Mouse (Mus musculus) naive thymus-derived CD4-positive, alpha-beta T cell, adult 2 months (primary cell): ENCODE measurements around the gene Ankrd34a.

Experiments used
- DNase-seq: peaks from one replicate; pipeline ENCODE4 v3.0.0-alpha.2; 2011; ENCODE audit warnings: low read depth

The Ankrd34a gene

DNA sequence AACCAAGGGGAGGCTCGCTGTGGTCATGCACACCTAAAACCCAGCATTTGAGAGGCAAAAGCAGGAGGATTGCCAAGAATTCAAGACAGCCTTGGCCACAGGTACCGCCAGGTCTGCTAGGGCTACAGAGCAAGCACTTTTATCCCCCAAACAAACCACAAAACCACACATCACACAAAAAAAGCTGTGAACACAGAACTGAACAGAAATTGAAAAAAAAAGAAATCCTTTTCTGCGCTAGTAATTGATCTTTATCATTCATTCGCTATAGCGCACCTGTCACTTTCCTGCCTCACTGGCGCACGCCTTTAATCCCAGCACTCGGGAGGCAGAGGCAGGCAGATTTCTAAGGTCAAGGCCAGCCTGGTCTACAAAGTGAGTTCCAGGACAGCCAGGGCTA, 33.2 kb upstream of the Ankrd34a start:
- peak; percentile 76 for DNase-seq

GRCm38 (mm10) chr3:96563911-96564632, 32.4 kb upstream of the Ankrd34a start:
- DNase-seq = peak; percentile 44

DNA sequence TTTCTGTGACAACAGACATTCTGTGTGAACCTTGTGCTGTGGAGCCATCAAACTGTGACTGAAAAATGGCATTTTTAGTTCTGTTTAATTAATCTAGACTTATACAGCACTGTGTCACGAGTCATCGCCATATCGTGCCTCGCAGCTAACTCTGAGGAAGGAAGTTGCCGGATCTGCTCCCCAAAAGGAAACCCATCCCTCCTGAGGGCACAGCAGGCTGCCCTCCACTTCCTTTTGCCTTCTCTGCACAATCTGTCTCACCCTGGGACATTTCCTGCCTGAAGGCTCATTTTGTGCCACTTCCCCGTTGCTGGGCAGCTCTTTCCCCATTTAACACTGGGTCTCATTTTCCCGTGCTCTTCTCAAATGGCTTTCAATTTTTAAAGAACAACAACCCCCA, 31.8 kb upstream of the Ankrd34a start:
- DNase-seq = peak; percentile 74

- DNase-seq = peak; percentile 9
These were observed 31.3 kb upstream of the Ankrd34a start for GRCm38 (mm10) chr3:96565105-96565504.

GRCm38 (mm10) chr3:96566661-96567450, 29.6 kb upstream of the Ankrd34a start:
- DNase-seq = peak; percentile 66

DNA sequence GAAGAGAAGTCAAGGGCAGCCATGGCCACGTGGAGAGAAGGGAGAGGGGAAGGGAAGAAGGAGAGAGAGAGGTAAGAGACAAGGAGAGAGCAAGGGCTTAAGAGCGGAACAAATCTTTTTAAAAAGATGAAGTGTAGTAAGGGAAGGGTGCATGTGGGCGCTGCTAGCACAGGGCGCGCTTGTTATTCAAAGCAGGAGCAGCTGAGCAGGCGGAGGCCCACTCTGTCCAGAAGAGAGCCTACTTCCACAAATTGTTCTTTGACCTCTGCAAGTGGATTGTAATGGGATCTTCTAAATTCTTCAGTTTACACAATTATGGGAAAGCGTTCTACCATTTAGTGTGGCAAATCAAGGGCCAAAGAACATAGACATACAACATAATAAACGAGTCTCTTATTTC, 27.8 kb upstream of the Ankrd34a start:
- DNase-seq = no peak

DNA sequence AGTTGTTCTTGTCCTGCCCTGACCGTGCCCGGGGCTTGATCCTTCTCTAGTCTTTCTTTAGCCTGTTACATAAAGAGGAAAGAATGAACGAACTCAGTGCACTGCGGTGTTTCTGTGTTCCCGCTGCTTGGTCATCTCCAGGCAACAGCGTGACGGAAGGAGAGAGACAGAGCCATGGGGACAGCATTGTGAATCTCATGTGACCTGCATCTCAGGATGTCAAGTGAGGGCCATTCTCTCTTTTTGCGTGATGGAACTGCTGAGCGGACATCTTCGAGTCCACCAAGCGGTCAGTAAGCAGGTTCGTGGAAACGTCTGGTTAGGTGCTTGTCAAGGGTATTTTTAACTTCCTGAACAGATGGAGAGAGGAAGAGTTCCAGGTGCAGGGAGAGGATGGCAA, 26.9 kb upstream of the Ankrd34a start:
- no peak for DNase-seq

DNA sequence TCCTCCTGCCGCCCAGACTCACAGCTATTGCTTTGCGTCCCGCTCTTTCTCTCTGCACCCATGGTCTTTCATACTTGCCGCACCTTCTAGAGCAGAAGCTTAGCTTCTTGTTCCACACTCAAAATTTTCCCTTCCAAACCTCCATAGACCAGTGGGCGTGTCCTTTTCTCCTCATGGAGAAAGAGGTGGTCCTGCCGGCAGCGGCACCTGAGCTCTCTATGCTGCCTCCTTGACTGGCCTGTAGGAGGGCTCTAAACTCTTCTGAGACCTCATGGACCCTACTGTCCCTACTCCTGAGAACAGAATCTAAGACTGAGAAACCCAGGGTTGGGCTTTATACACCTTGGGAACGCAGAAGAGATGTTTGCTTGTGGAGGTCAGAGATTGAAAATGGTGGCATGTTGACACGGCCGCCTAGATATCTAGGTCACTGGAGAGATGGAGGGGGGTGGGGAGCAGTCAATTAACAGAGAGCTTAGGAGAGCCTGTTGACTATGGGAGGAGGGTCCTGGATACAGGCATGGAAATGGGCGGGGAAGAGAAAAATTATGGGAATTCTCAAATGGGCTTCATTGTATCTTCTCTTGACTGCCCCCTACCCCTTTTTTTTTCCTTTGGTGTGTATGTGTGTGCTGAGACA, 26.4 kb upstream of the Ankrd34a start:
- DNase-seq = peak; percentile 9

- peak; percentile 64 for DNase-seq
These were observed 25.8 kb upstream of the Ankrd34a start for GRCm38 (mm10) chr3:96570643-96571042.

GRCm38 (mm10) chr3:96571336-96571735, 25.1 kb upstream of the Ankrd34a start:
- peak; percentile 15 for DNase-seq

GRCm38 (mm10) chr3:96571896-96572698, 24.3 kb upstream of the Ankrd34a start:
- peak; percentile 51 for DNase-seq

GRCm38 (mm10) chr3:96573611-96574511, 22.6 kb upstream of the Ankrd34a start:
- DNase-seq = peak; percentile 10

DNA sequence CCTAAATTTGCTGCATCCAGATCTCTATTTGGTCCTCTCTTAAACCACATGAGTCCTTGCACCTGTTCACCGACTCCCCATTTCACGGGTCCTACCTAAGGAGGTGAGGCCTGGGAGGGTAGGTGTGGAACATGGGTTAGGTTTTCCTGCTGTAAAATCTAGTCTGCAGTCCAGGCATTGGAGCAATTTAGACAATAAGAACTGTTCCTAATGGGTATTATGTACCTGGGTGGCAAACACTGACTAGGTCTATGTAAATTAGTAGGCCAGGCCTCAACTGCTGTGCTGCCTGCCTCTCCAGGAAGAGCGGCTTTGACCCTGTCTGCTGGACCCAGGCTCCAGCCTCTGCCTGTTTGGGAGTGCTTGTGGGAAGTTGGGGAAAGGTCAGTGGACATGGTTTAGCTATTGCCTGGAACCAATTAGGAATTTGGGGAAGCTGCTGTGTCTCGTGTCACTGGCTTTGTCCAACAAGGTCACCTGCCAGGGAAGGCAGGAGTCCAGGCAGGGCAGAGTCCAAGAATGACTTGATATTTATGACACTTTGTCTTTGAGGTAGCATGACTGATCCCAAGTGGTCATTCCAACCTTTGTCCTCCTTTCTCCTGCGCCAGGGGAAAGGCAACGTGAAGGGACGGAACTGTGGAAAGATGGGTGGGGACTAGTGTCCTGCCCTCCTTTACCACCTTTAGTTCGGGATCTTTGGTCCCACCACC, 21.0 kb upstream of the Ankrd34a start:
- DNase-seq = no peak

- DNase-seq = no peak
These were observed 20.3 kb upstream of the Ankrd34a start for GRCm38 (mm10) chr3:96576005-96576658.

DNA sequence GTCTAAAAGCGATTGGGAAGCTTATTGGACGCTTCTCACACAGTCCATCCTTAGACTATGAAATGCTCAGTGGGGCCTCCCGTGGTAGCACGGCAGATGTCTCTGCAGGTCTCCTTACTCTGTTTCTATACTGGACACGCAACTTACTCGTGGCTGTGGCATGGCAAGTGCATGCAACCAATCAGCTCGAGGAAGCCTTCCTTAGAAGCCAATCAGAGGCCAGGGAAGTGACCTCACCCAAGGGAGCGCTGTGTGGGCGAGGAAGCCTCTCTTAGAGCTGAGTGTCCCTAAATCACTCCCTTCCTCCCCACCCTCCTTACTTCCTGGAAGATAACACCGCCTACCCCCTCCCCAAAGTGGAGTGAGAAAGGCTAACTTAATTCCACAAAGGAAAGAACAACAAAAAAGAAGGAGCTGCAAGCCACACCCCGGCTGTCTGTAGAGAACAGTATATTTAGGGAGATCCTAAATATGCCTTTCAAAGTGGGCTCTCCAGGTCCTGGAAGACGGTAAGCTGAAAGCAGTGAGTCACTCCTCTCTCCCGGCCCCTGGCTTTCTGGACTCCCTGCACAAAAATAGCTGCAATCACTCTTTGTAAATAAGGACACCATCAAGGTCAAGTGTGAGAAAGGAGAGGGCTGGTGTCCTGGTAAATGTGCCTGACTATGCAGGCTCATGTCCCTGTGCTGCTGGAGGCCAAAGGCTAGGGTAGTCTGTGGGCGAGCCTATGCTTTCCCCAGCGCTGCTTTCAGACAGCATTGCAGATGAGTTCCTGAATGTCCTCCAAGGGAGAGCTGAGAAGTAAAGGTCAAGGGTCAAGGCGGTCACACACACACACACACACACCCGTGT, 19.5 kb upstream of the Ankrd34a start, which contains the start of gene Gm16253:
TSS of gene Gm16253 (plus strand) at position 295 of the 852 bp plus-strand sequence.
- DNase-seq = peak; percentile 90

DNA sequence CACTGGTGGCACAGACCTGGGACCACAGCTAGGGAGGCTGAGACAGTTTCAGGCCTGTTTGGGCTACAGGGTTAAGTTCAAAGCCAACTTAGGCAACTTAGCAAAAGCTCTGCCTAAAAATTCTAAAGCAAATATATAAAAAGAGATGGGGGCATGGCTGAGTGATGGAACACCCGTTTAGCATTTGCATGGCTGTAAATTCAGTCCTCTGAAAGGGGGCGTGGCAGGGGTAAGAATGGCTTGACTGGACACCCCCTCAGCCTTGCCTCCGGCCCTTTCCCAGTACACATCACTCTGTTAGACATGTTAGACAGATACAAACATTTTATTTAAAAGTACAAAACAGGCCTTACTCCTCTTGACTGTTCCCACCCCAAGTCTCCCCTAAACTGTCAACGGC, 18.9 kb upstream of the Ankrd34a start:
- no peak for DNase-seq

DNA sequence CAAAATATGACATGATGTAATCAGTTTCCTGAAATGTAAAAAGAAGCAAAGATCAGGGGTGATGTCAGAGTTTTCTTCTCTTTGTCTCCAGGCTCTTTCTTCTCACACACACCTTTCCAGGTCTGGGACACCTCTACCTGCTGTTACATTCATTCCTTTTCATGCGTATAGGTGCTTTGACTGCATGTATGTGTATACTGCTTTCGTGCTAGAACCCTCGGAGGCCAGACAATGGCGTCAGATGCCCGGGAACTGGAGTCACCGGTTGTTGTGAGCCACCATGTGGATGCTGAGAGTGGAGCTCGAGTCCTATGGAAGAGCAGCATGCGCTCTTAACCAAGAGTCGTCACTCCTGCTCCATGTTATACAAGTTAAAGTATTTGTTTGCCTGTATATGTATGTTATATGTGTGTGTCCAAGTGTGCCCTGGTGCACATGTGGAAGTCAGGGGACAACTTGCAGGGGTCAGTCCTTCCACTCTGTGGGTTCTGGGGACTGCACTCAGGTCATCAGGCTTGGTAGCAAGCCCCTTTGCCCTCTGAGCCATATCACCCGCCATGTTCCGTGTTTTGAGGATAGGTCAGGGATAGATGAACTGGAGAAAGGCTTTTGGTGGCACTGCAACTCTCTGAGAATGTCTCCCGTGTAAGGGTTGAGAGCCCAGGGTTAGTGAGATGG, 17.7 kb upstream of the Ankrd34a start:
- peak; percentile 22 for DNase-seq

GRCm38 (mm10) chr3:96579239-96579750, 17.1 kb upstream of the Ankrd34a start:
- peak; percentile 45 for DNase-seq
